Mouse (Mus musculus) embryonic facial prominence, embryonic 12.5 days (tissue): ENCODE results near the gene Psors1c2. TPM values are rescaled to one million over a fixed set of nuclear protein-coding genes. Genes with fewer than 3 reads are reported as not detected.

Source experiments
- ATAC-seq: fragments of 200-750 bp; cut with Nextera tagmentation; 2 replicates; pipeline ENCODE4 v1.8.0; 2017; ENCODE audit not compliant: insufficient number of reproducible peaks, insufficient read depth, low FRiP score, low TSS enrichment
- H3K27ac ChIP-seq: fragments of 300-500 bp; sonication (generic); 2 replicates; pipeline ENCODE4 v1.5.1; 2016; ENCODE audit warnings: mild to moderate bottlenecking
- H3K27me3 ChIP-seq: fragments of 300-500 bp; sonication (generic); 2 replicates; pipeline ENCODE4 v1.6.1; 2016; ENCODE audit warnings: mild to moderate bottlenecking, moderate library complexity
- H3K36me3 ChIP-seq: fragments of 300-500 bp; sonication (generic); 2 replicates; pipeline ENCODE4 v1.6.1; 2016; ENCODE audit warnings: mild to moderate bottlenecking
- H3K4me1 ChIP-seq: fragments of 300-500 bp; sonication (generic); 2 replicates; pipeline ENCODE4 v1.6.1; 2016
- H3K4me2 ChIP-seq: fragments of 300-500 bp; sonication (generic); replicated peaks from 2 replicates; pipeline ENCODE4 v1.6.1; 2016; ENCODE audit warnings: mild to moderate bottlenecking, moderate library complexity
- H3K4me3 ChIP-seq: fragments of 300-500 bp; sonication (generic); 2 replicates; pipeline ENCODE4 v1.5.1; 2016; ENCODE audit warnings: mild to moderate bottlenecking
- H3K9ac ChIP-seq: fragments of 300-500 bp; sonication (generic); 2 replicates; pipeline ENCODE4 v1.6.1; 2016; ENCODE audit warnings: mild to moderate bottlenecking, moderate library complexity
- H3K9me3 ChIP-seq: fragments of 300-500 bp; sonication (generic); 2 replicates; pipeline ENCODE4 v1.6.1; 2016; ENCODE audit warnings: mild to moderate bottlenecking, moderate library complexity
- WGBS: fragments of 180-500 bp; shearing (Covaris S2); methylation state at CpG from one replicate; pipeline ENCODE4 v1.1.7; 2016; 5-methylcytosine and 5-hydroxymethylcytosine counted together
- polyA plus RNA-seq: library from polyadenylated mRNA; unstranded; fragments of >200 nt; fragmentation: Nextera tagmentation; extraction: Ambion mirVana; gene quantifications from 2 replicates; pipeline ENCODE4 v1.2.1, GENCODE M21; 2016

The Psors1c2 gene
- polyA plus RNA-seq, 1 experiment from 2014 or later = 1.3 TPM

- WGBS = 75% methylated on average over 8 of the region's 8 CpGs
- Histone ChIP-seq H3K27me3 (no peaks in the 10 kb centered on the region), H3K27ac (no peak overlapping the region), H3K36me3 (peaks cover 59% of the 10 kb centered on the region), H3K9ac (no peak overlapping the region), H3K4me3 (no peak overlapping the region), H3K4me2 (no peak overlapping the region), H3K9me3 (no peaks in the 10 kb centered on the region), H3K4me1 (no peaks in the 10 kb centered on the region)
- ATAC-seq = no peak
These were observed 6.4 kb upstream of the Psors1c2 start for GRCm38 (mm10) chr17:35526644-35527043.

DNA sequence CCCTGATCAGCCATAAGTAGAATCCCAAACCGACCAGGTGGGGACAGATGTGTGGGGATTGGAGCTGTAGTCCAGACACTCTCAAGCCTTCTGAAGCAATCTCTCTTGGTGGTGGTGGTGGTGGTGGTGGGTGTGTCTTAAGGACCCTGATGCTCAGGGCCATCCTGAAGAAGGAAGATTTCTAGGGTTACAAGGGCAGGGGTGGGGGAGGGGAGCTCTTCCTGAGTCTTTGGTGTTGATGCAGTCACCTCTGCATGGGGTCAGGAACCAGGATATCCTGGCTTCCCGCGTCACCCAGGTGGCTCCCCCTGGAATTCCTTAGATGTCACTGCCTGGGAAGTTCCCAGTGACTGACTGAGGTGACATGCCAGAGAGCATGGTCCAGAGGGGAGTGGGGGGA is 641 bp upstream of the Psors1c2 start:
- H3K4me3 ChIP-seq = no peak overlapping the region
- no peak overlapping the region for H3K9ac ChIP-seq
- H3K27ac ChIP-seq = no peak overlapping the region
- peaks cover 31% of the 10 kb centered on the region for H3K36me3 ChIP-seq
- no peaks in the 10 kb centered on the region for H3K9me3 ChIP-seq
- H3K27me3 ChIP-seq = no peaks in the 10 kb centered on the region
- H3K4me2 ChIP-seq = no peak overlapping the region
- 13% methylated on average over 3 of the region's 3 CpGs for WGBS
- H3K4me1 ChIP-seq = no peaks in the 10 kb centered on the region; the same call in 1 of the 2 replicates
- no peak for ATAC-seq

GRCm38 (mm10) chr17:35534343-35534742 is 1.3 kb downstream of the Psors1c2 start:
- Histone ChIP-seq H3K9me3 (no peaks in the 10 kb centered on the region), H3K27me3 (no peaks in the 10 kb centered on the region), H3K4me2 (no peak overlapping the region), H3K27ac (no peak overlapping the region), H3K4me3 (no peak overlapping the region), H3K4me1 (no peaks in the 10 kb centered on the region; the same call in 1 of the 2 replicates), H3K9ac (no peak overlapping the region), H3K36me3 (peaks cover 15% of the 10 kb centered on the region)
- no peak for ATAC-seq
- 13% methylated on average over 6 of the region's 6 CpGs for WGBS

DNA sequence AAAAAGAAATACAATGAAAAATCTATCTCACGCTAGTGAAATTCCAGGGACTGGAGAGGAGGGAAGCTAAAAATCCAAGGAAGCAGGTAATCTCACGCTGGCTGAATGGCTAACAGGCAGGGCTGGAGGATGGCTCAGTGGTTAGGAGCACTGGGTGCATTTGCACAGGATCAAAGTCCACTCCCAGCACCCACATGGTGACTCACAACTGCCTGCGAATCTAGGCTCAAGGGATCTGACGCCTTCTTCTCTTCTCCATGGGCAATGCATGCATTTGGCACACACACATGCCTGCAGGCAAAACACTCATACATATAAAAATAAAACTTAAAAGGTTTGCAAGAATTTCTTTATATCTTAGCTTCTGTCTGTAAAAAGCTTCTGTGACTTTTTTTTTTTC is 4.4 kb downstream of the Psors1c2 start:
- H3K36me3 ChIP-seq = no peaks in the 10 kb centered on the region
- no peaks in the 10 kb centered on the region for H3K9me3 ChIP-seq
- H3K4me1 ChIP-seq = no peaks in the 10 kb centered on the region; the same call in 1 of the 2 replicates
- no peak for ATAC-seq
- H3K9ac ChIP-seq = no peak overlapping the region
- H3K27me3 ChIP-seq = no peaks in the 10 kb centered on the region
- H3K4me3 ChIP-seq = no peak overlapping the region
- 85% methylated on average over 4 of the region's 4 CpGs for WGBS
- no peak overlapping the region for H3K4me2 ChIP-seq
- no peak overlapping the region for H3K27ac ChIP-seq

- Histone ChIP-seq H3K4me3 (no peak overlapping the region), H3K36me3 (no peaks in the 10 kb centered on the region), H3K27ac (no peak overlapping the region), H3K9me3 (no peaks in the 10 kb centered on the region), H3K9ac (no peak overlapping the region), H3K27me3 (no peaks in the 10 kb centered on the region), H3K4me2 (no peak overlapping the region), H3K4me1 (no peaks in the 10 kb centered on the region)
- no peak for ATAC-seq
- WGBS = 74% methylated on average over 1 of the region's 1 CpGs
These were observed 5.5 kb downstream of the Psors1c2 start for GRCm38 (mm10) chr17:35538476-35538875.

- 58% methylated on average over 10 of the region's 10 CpGs for WGBS
- no peaks in the 10 kb centered on the region for H3K36me3 ChIP-seq
- no peak overlapping the region for H3K27ac ChIP-seq
- H3K4me3 ChIP-seq = no peak overlapping the region
- H3K27me3 ChIP-seq = no peaks in the 10 kb centered on the region
- H3K4me2 ChIP-seq = no peak overlapping the region
- ATAC-seq = no peak
- no peak overlapping the region for H3K9ac ChIP-seq
- H3K4me1 ChIP-seq = no peaks in the 10 kb centered on the region
- H3K9me3 ChIP-seq = no peaks in the 10 kb centered on the region
These were observed 6.5 kb downstream of the Psors1c2 start for GRCm38 (mm10) chr17:35539540-35539939.

GRCm38 (mm10) chr17:35542761-35543411 is 9.9 kb downstream of the Psors1c2 start:
- H3K9me3 ChIP-seq = no peaks in the 10 kb centered on the region
- H3K4me1 ChIP-seq = 0 out of 2 replicates have a peak, but pooled peaks cover 6% of the 10 kb centered on the region
- no peaks in the 10 kb centered on the region for H3K36me3 ChIP-seq
- H3K27me3 ChIP-seq = no peaks in the 10 kb centered on the region
- H3K27ac ChIP-seq = no peak overlapping the region
- H3K4me2 ChIP-seq = no peak overlapping the region
- no peak for ATAC-seq
- H3K4me3 ChIP-seq = no peak overlapping the region
- H3K9ac ChIP-seq = no peak overlapping the region
- WGBS = 80% methylated on average over 15 of the region's 15 CpGs

DNA sequence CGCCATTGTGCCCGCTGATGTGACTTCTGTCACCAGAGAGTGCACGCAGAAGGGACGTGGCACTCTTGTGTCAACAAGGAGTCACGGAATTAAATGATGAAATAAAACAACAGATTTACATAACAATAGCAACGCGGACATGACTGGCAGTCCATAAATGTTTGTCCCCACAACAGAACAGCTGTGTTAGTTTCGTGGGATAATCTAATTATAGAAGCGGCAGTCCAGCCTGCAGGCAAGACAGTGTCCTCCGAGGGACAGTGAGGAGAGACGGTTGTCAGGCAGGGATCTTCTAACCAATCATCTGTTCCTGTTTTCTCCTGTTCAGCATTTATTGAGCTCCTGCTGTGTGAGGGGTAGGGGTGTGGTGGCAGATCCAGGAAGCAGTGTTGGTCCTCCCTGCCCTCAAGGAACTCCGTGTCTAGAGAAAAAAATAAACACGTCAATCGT is 10.4 kb downstream of the Psors1c2 start:
- WGBS = 46% methylated on average over 14 of the region's 14 CpGs
- Histone ChIP-seq H3K4me3 (no peak overlapping the region), H3K27ac (no peak overlapping the region), H3K9me3 (no peaks in the 10 kb centered on the region), H3K27me3 (no peaks in the 10 kb centered on the region), H3K4me2 (no peak overlapping the region), H3K4me1 (0 out of 2 replicates have a peak, but pooled peaks cover 6% of the 10 kb centered on the region), H3K9ac (no peak overlapping the region), H3K36me3 (no peaks in the 10 kb centered on the region)
- ATAC-seq = no peak

DNA sequence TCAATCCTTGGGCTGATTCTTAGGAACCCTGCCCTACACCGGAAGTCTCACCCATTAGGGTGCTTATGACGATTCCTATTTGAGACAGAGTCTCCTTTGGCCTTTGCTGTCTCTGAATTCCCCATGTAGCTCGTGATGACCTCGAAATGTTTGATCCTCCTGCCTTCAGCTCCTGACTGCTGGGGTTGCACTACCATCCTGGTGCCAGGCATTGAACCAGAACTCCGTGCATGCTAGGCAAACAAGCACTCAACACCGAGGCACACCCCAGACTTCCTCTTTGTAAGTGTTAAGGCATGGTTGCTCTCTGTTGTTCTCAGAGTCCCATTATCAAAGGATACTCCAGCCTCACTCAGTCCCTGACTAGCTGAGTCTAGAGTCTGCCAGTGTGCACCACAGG is 11.0 kb downstream of the Psors1c2 start:
- H3K36me3 ChIP-seq = no peaks in the 10 kb centered on the region
- H3K4me1 ChIP-seq = 0 out of 2 replicates have a peak, but pooled peaks cover 6% of the 10 kb centered on the region
- H3K4me3 ChIP-seq = no peak overlapping the region
- no peak overlapping the region for H3K4me2 ChIP-seq
- H3K9ac ChIP-seq = no peak overlapping the region
- 81% methylated on average over 6 of the region's 6 CpGs for WGBS
- H3K9me3 ChIP-seq = no peaks in the 10 kb centered on the region
- ATAC-seq = no peak
- H3K27ac ChIP-seq = no peak overlapping the region
- H3K27me3 ChIP-seq = no peaks in the 10 kb centered on the region

- 0 out of 2 replicates have a peak, but pooled peaks cover 10% of the 10 kb centered on the region for H3K4me1 ChIP-seq
- no peaks in the 10 kb centered on the region for H3K36me3 ChIP-seq
- H3K27me3 ChIP-seq = no peaks in the 10 kb centered on the region
- no peak for ATAC-seq
- no peak overlapping the region for H3K4me2 ChIP-seq
- WGBS = 28% methylated on average over 6 of the region's 6 CpGs
- no peaks in the 10 kb centered on the region for H3K9me3 ChIP-seq
- H3K4me3 ChIP-seq = no peak overlapping the region
- no peak overlapping the region for H3K27ac ChIP-seq
- no peak overlapping the region for H3K9ac ChIP-seq
These were observed 11.7 kb downstream of the Psors1c2 start for GRCm38 (mm10) chr17:35544680-35545079.

- Histone ChIP-seq H3K27me3 (no peaks in the 10 kb centered on the region), H3K9me3 (no peaks in the 10 kb centered on the region), H3K9ac (no peak overlapping the region), H3K27ac (no peak overlapping the region), H3K4me1 (0 out of 2 replicates have a peak, but pooled peaks cover 11% of the 10 kb centered on the region), H3K4me2 (no peak overlapping the region), H3K36me3 (no peaks in the 10 kb centered on the region), H3K4me3 (no peak overlapping the region)
- WGBS = 63% methylated on average over 2 of the region's 2 CpGs
- ATAC-seq = no peak
These were observed 14.5 kb downstream of the Psors1c2 start for GRCm38 (mm10) chr17:35547465-35547864.

DNA sequence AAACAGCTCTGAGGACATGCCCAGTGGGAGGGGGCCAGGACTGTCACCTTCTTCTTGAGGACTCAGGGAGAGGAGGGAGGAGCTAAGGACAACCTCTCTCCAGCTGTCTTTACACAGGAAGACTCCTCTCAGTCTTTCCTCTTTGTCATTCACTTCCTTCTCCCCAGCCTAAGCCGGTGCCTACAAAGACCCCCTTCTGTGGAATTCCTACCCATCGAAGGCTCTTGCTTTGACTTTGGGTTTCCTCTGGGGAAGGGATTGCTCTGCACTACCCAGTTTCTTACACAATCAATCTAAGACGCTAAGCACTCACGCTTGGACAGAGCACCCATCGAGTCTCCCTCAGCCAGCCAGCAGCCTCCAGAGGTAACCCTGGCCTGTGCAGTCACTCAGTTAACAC is 15.6 kb downstream of the Psors1c2 start:
- H3K4me3 ChIP-seq = no peak overlapping the region
- H3K9me3 ChIP-seq = no peaks in the 10 kb centered on the region
- WGBS = 18% methylated on average over 5 of the region's 5 CpGs
- 0 out of 2 replicates have a peak, but pooled peaks cover 11% of the 10 kb centered on the region for H3K4me1 ChIP-seq
- no peaks in the 10 kb centered on the region for H3K27me3 ChIP-seq
- ATAC-seq = no peak
- no peak overlapping the region for H3K27ac ChIP-seq
- no peak overlapping the region for H3K4me2 ChIP-seq
- no peak overlapping the region for H3K9ac ChIP-seq
- H3K36me3 ChIP-seq = no peaks in the 10 kb centered on the region
